Mouse (Mus musculus): Measurements from ENCODE around the gene Larp1.

The Larp1 gene

GRCm38 (mm10) chr11:58009051-58009515 lies at the start of gene Larp1:
Larp1 (plus strand) TSS chr11:58009064.
- DNase-seq (ENCODE audit: low read depth) = no peak

- DNase-seq (ENCODE audit: low read depth) = no peak
Observed at GRCm38 (mm10) chr11:57959924-57960323, 48.9 kb upstream of the Larp1 start.

- peak; percentile 86 for DNase-seq (ENCODE audit: low read depth)
Observed at GRCm38 (mm10) chr11:57962382-57963285, 46.2 kb upstream of the Larp1 start.

- DNase-seq (ENCODE audit: low read depth) = no peak
Observed at GRCm38 (mm10) chr11:57963291-57963870, 45.5 kb upstream of the Larp1 start.

GRCm38 (mm10) chr11:57966630-57967029 lies 42.2 kb upstream of the Larp1 start:
- no peak for DNase-seq (ENCODE audit: low read depth)

- DNase-seq (ENCODE audit: low read depth) = no peak
Observed at GRCm38 (mm10) chr11:57968301-57968700, 40.6 kb upstream of the Larp1 start.

GRCm38 (mm10) chr11:57970541-57970940 lies 38.3 kb upstream of the Larp1 start:
- no peak for DNase-seq (ENCODE audit: low read depth)

GRCm38 (mm10) chr11:57973001-57973912 lies 35.6 kb upstream of the Larp1 start:
- DNase-seq (ENCODE audit: low read depth) = no peak

GRCm38 (mm10) chr11:57973913-57974234 lies 35.0 kb upstream of the Larp1 start:
- no peak for DNase-seq (ENCODE audit: low read depth)

- DNase-seq (ENCODE audit: low read depth) = no peak
Observed at GRCm38 (mm10) chr11:57975876-57976275, 33.0 kb upstream of the Larp1 start.

- no peak for DNase-seq (ENCODE audit: low read depth)
Observed at GRCm38 (mm10) chr11:57977681-57978080, 31.2 kb upstream of the Larp1 start.

GRCm38 (mm10) chr11:57979621-57980020 lies 29.2 kb upstream of the Larp1 start:
- no peak for DNase-seq (ENCODE audit: low read depth)

- no peak for DNase-seq (ENCODE audit: low read depth)
Observed at GRCm38 (mm10) chr11:57981083-57981809, 27.6 kb upstream of the Larp1 start.

- no peak for DNase-seq (ENCODE audit: low read depth)
Observed at GRCm38 (mm10) chr11:57983480-57984342, 25.2 kb upstream of the Larp1 start.

- DNase-seq (ENCODE audit: low read depth) = no peak
Observed at GRCm38 (mm10) chr11:57984343-57984666, 24.6 kb upstream of the Larp1 start.

GRCm38 (mm10) chr11:57985485-57985884 lies 23.4 kb upstream of the Larp1 start:
- no peak for DNase-seq (ENCODE audit: low read depth)

- no peak for DNase-seq (ENCODE audit: low read depth)
Observed at GRCm38 (mm10) chr11:57986053-57986452, 22.8 kb upstream of the Larp1 start.

GRCm38 (mm10) chr11:57986456-57986855 lies 22.4 kb upstream of the Larp1 start:
- DNase-seq (ENCODE audit: low read depth) = no peak

GRCm38 (mm10) chr11:57986861-57987260 lies 22.0 kb upstream of the Larp1 start:
- no peak for DNase-seq (ENCODE audit: low read depth)

GRCm38 (mm10) chr11:57998168-57998567 lies 10.7 kb upstream of the Larp1 start:
- no peak for DNase-seq (ENCODE audit: low read depth)

- no peak for DNase-seq (ENCODE audit: low read depth)
Observed at GRCm38 (mm10) chr11:57998872-57999271, 10.0 kb upstream of the Larp1 start.
